8 mouse cellular contexts compared by ENCODE assay signal in the genomic region with DNA sequence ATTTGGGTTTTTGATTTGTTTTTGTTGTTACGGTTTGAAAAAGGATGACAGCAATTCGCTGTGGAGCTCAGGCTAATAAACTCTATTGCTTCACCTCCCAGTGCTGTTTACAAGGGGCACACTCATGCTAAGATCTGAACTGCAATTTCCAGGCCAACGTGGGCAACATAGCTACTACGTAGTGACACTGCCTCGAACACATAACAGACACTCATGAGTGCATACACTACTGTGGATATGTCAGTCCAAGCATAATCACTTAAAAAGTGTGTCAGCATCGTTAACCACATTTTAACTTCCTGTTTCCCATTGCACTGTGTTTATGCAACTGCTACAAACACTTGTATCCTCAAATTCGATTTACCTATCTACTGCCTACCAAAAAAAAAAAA. TPM values are rescaled to one million over a fixed set of nuclear protein-coding genes. Genes with fewer than 3 reads are reported as not detected.
DNase-seq lines count a peak whose midpoint lies in the region; ATAC-seq and TF ChIP-seq lines count a peak whose summit lies in the region.

No protein-coding gene starts in this region.

- no peaks in the 10 kb centered on the region for H3K36me3 ChIP-seq in kidney, adult 2 months (ENCODE audit: control insufficient read depth, insufficient read depth, low read length)
- peaks cover 12% of the 10 kb centered on the region for H3K36me3 ChIP-seq in hindbrain, embryonic 13.5 days
- no peaks in the 10 kb centered on the region for H3K36me3 ChIP-seq in midbrain, embryonic 11.5 days (ENCODE audit: control insufficient read depth, insufficient read depth, low read length)

- WGBS in kidney, adult 2 months = 11% methylated on average over 7 of the region's 7 CpGs
- 40% methylated on average over 7 of the region's 7 CpGs for whole genome bisulfite sequencing in hindbrain, embryonic 13.5 days
- WGBS in midbrain, embryonic 11.5 days = 33% methylated on average over 7 of the region's 7 CpGs

- no peak for DNase-seq in kidney, adult 2 months
- DNase-seq in kidney, adult 8-10 months = no peak
- DNase-seq in T-cell, adult 2 months (ENCODE audit: low spot score) = peak; percentile 39
- DNase-seq in midbrain, embryonic 11.5 days (ENCODE audit: low spot score, missing footprints) = no peak
- DNase-seq in urinary bladder, postnatal 4 days (ENCODE audit: low spot score in 2 of 2) = no peak
- DNase-seq in gastrocnemius, postnatal 4 days (ENCODE audit: low spot score in 2 of 2) = no peak
- no peak for DNase-seq in B cell, adult 2 months

- no peak for TF ChIP-seq POLR2A in kidney, adult 2 months (IDR thresholded peaks at IDR 0.05; ENCODE audit: low read depth, low read length)

- peak overlapping the region; percentile 77 for H3K27ac ChIP-seq in kidney, adult 2 months (ENCODE audit: insufficient read depth, low read depth, low read length)
- H3K27ac ChIP-seq in hindbrain, embryonic 13.5 days = peak overlapping the region; percentile 71
- H3K27ac ChIP-seq in midbrain, embryonic 11.5 days (ENCODE audit: low read depth, low read length) = no peak overlapping the region

- H3K4me1 ChIP-seq in kidney, adult 2 months (ENCODE audit: control insufficient read depth, insufficient read depth, low read length) = peaks cover 9% of the 10 kb centered on the region; the same call in 1 of the 2 replicates
- peaks cover 11% of the 10 kb centered on the region for H3K4me1 ChIP-seq in hindbrain, embryonic 13.5 days (replicated peaks)
- H3K4me1 ChIP-seq in midbrain, embryonic 11.5 days (ENCODE audit: control insufficient read depth, insufficient read depth, low read length) = peaks cover 5% of the 10 kb centered on the region

- TF ChIP-seq CTCF in kidney, adult 2 months (conservative IDR thresholded peaks at IDR 0.05; ENCODE audit: insufficient read depth, insufficient read length, low read depth, low read length) = no peak

- peak overlapping the region; percentile 36 for H3K4me3 ChIP-seq in kidney, adult 2 months (ENCODE audit: insufficient read depth, low read depth, low read length)
- peak overlapping the region; percentile 82 for H3K4me3 ChIP-seq in hindbrain, embryonic 13.5 days
- H3K4me3 ChIP-seq in midbrain, embryonic 11.5 days (ENCODE audit: low read depth, low read length) = peak overlapping the region; percentile 61

- H3K4me2 ChIP-seq in hindbrain, embryonic 13.5 days = peak overlapping the region; percentile 76
- peak overlapping the region; percentile 36 for H3K4me2 ChIP-seq in midbrain, embryonic 11.5 days

- no peaks in the 10 kb centered on the region for H3K9me3 ChIP-seq in hindbrain, embryonic 13.5 days
- H3K9me3 ChIP-seq in midbrain, embryonic 11.5 days (ENCODE audit: control insufficient read depth, low read length) = no peaks in the 10 kb centered on the region

- H3K9ac ChIP-seq in hindbrain, embryonic 13.5 days = peak overlapping the region; percentile 61; the same call in 1 of the 2 replicates
- no peak overlapping the region for H3K9ac ChIP-seq in midbrain, embryonic 11.5 days (ENCODE audit: low read length)

- no peaks in the 10 kb centered on the region for H3K27me3 ChIP-seq in kidney, adult 2 months (replicated peaks; ENCODE audit: control insufficient read depth, insufficient read depth, low read length)
- H3K27me3 ChIP-seq in hindbrain, embryonic 13.5 days = peaks cover 2% of the 10 kb centered on the region; the same call in 1 of the 2 replicates
- no peaks in the 10 kb centered on the region for H3K27me3 ChIP-seq in midbrain, embryonic 11.5 days (ENCODE audit: control insufficient read depth, insufficient read depth, low read length)

- peak; percentile 67 for ATAC-seq in hindbrain, embryonic 13.5 days (ENCODE audit: low FRiP score)
- peak; percentile 56 for ATAC-seq in midbrain, embryonic 11.5 days (ENCODE audit: low FRiP score)

RNA-seq across cellular contexts. Expression of a gene that starts 0.4 kb away (rescaled TPM):
- 136 TPM in 2 replicates for polyA plus RNA-seq in kidney, adult 2 months (2012; rRNA removed)
- 269 and 277 TPM in 2 replicates for polyA plus RNA-seq in hindbrain, embryonic 13.5 days (2015; fragmentation: Nextera tagmentation; extraction: Ambion mirVana)
- polyA plus RNA-seq in midbrain, embryonic 11.5 days (2014; fragmentation: Nextera tagmentation; extraction: Ambion mirVana) = 300 and 316 TPM in 2 replicates
- 100 to 1,000 TPM; 175 to 200 TPM for total RNA-seq in gastrocnemius, postnatal 4 days (2021)

RNA-seq across cellular contexts. Expression of a gene that starts 27.6 kb away (rescaled TPM):
- polyA plus RNA-seq in kidney, adult 2 months (2012; rRNA removed) = 16.3 and 18.5 TPM in 2 replicates
- 21.6 and 22.8 TPM in 2 replicates for polyA plus RNA-seq in hindbrain, embryonic 13.5 days (2015; fragmentation: Nextera tagmentation; extraction: Ambion mirVana)
- 24.1 and 29.7 TPM in 2 replicates for polyA plus RNA-seq in midbrain, embryonic 11.5 days (2014; fragmentation: Nextera tagmentation; extraction: Ambion mirVana)
- 10 to 100 TPM; 29.6 to 34.7 TPM for total RNA-seq in gastrocnemius, postnatal 4 days (2021)
